Mouse (Mus musculus): ENCODE results near the gene Sla2.
"Not testable (repeated sequence)": the region's sequence is repeated elsewhere in the genome, so short reads cannot be mapped to it uniquely, and the experiment has no call there.

Sla2 gene

GRCm38 (mm10) chr2:156887017-156887416, at the start of gene Sla2:
Gene Sla2, minus strand, starts transcription at chr2:156887192.
- DNase-seq, result no peak

DNA sequence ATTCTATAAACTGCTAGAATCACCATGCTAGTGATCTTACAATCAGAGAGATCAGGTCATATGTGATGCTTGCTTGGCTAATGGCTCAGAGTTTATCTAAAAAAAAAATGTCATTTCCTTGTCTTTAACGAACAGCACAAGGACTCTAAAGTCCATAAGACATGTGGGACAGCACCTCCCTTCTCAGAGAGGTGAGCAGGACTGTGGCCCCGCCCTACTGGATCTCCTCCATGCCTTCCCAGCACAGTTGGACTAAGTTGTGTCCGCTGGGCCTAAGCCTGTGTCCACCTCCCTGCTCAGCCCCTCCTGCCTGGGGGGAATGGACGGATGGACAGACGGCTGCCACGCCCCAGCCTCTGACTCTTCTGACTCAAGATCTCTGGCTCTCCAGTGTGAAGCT, 48.0 kb upstream of the Sla2 start:
- DNase-seq, result no peak

DNA sequence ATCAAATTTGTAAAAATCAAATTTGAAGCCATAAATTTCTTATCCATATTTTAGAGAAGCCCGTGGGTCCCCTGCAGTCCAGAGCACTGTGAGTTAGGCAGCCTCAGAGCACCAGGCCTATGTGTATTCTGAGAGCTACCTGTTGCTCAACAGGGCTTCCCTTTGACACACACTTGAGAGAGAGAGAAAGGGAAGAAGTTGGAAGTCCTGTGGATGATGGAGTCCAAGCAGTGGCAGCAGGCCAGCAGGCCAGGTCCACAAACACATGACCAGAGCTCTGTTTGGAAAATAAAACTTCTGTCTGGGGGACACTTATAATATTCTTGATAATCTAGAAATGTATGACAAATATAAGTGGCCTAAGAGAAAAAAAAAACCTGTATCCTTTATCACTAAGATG, 46.4 kb upstream of the Sla2 start:
- no peak for DNase-seq

DNA sequence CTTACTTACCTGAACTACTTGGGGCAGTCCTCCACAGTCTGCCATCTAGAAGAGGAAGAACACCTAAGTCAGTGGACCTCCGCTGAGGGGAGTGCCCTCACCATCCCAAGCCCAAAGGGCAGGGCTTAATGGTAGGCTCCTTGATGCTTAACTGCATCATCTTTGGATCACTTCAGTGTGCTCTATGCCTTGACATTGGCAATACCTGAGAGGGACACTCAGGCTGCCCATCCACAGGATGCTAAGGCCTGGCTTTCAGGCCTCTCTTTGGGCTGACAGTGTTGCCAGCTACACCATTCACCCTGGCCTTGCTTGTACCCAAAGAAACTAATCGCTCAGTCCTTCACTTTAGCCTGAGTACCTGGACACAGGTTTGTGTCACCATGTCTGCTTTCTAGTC, 44.4 kb upstream of the Sla2 start:
- DNase-seq, result no peak

- no peak for DNase-seq
These were observed 43.6 kb upstream of the Sla2 start for GRCm38 (mm10) chr2:156930549-156930948.

GRCm38 (mm10) chr2:156929519-156930120, 42.6 kb upstream of the Sla2 start:
- DNase-seq, result no peak

- DNase-seq, result no peak
These were observed 41.6 kb upstream of the Sla2 start for GRCm38 (mm10) chr2:156928606-156929005.

GRCm38 (mm10) chr2:156927663-156928062, 40.7 kb upstream of the Sla2 start:
- no peak for DNase-seq

DNA sequence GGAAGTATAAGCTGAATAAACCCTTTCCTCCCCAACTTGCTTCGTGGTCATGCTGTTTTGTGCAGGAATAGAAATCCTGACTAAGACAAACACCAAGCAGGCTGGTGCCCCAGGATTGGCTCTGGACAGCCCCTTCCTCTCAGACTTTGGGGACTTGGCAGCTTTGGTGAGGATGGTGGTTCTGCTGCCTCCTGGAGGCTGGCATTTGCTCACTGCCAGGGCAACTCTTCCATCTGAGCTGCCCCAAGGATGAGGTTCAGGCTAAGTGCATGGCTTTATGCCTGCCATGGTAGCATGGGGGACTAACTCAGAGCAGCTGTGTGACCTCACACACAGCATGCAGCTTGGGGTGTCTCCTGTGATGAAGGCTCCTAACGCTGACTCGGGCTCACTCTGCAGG, 38.6 kb upstream of the Sla2 start:
- DNase-seq, result not testable (repeated sequence)

GRCm38 (mm10) chr2:156925075-156925474, 38.1 kb upstream of the Sla2 start:
- DNase-seq, result not testable (repeated sequence)

- DNase-seq, result no peak
These were observed 37.4 kb upstream of the Sla2 start for GRCm38 (mm10) chr2:156924210-156924898.

DNA sequence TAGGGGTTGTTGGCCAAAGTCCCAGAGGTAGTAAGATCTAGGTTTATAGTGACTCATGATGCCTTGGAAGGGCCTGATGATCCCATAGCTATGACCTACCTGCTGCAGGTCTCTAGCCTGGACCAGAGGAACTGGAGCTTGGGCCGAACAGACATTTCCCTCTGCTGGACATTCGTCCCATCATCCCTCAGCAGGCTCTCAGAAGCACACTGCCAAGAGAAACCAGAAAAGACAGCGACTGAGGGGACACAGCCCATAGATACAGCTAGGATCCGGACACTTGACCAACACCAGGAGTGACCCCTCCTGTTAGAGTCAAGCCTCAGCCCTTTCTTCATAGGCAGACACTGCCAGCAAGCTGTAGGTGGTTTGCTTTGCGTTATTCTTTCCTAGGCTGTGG, 36.1 kb upstream of the Sla2 start:
- DNase-seq, result peak in 1 of 2 experiments; percentile 37

GRCm38 (mm10) chr2:156919796-156920195, 32.8 kb upstream of the Sla2 start:
- no peak for DNase-seq

DNA sequence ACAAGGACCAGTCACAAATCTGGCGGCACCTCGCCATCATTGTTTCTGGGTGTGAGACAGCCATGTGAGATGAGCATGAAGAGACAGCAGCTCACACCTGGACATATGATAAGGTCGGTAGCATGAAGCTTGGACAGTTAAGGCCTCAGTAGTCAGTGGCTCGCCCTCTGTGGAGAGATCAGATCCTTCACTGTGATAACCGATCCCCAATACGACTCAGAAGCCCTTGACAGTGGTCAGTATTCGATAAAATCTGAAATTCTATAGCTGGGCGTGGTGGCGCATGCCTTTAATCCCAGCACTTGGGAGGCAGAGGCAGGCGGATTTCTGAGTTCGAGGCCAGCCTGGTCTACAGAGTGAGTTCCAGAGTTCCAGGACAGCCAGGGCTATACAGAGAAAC, 32.2 kb upstream of the Sla2 start:
- DNase-seq, result not testable (repeated sequence)

GRCm38 (mm10) chr2:156918562-156918961, 31.6 kb upstream of the Sla2 start:
- no peak for DNase-seq

DNA sequence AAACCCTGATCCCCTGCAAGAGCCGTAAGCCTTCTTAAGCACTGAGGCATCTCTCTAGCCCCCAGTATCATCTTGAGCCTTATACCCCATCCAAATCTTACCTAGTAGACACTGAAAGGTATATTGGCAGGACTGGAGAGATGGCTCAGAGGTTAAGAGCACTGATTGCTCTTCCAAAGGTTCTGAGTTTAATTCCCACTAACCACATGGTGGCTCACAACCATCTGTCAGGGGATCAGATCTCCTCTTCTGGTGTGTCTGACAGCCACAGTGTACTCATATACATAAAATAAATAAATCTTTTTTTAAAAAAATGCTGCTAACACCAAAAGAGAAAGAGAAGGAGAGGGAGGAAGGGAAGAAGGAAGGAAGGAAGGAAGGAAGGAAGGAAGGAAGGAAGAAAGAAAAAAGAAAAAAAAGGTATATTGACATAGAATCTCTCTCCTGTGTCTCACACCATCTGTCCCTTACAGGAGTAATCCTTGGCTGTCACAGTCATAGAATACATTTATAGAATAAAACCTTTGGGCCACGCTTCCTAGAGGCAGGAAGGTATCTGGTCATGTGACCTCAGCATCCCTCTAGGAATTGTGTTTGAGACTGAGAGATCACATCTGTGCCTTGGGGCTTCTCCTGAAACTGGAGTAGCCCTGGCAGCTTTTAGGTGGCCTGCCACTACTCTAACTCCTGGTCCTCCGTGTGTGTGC, 29.6 kb upstream of the Sla2 start:
- peak in 1 of 2 experiments; percentile 55 for DNase-seq

DNA sequence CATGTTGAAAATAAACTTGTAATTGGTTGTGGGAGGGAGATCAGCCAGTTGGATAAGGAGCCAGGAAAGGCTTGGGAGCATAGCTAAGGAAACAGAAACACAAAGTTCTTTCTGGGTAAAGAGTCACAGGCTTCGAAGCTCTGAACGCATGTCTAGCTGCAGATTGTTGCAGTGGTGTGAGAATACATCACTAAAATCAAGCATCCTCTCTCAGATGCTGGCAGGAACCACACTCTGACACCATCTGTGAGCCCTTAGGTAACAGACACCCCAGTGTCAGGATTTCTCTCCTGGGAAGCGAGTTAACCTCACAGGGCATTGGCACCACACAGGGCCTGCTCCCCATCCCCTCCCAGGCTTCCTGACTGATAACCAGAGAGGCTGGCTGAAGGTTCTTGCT, 28.6 kb upstream of the Sla2 start:
- no peak for DNase-seq

DNA sequence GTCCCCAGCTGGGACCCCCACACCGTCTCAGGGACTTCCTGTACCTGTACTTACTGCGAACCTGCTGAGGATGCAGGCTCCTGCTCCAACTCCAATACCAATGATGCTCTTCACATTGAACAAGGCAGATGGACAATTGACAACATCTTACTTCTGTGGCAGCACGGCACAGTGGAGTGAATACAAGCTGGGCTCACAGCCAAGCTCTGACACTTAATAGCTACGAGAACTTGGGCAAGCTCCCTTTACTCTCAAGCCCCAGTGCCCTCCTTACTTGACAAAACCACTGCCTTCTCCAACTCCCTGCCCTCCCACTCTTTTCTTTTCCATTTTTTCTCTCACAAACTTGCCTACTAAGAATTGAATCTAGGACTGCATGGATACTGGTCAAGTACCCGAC, 26.2 kb upstream of the Sla2 start:
- DNase-seq, result peak; percentile 57

DNA sequence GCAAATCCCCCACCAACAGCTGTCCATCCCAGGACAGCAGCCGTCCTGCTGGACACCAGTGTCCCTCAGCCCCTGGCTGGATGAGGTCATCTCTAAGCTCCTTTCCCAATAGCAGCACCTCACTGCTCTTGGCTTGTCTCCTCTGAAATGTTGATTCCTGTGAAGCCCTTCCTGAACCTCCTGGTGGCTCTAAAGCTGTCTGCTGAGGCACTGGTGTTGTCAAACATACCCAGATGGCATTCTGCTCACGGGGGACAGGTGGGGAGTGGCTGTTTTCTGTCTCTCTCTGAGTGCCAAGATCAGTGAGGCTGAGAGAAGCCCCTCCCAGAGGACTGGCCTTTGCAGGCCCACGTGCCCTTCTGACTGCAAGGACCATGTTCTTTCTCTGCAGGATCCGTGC, 18.9 kb upstream of the Sla2 start:
- peak; percentile 78 for DNase-seq

DNA sequence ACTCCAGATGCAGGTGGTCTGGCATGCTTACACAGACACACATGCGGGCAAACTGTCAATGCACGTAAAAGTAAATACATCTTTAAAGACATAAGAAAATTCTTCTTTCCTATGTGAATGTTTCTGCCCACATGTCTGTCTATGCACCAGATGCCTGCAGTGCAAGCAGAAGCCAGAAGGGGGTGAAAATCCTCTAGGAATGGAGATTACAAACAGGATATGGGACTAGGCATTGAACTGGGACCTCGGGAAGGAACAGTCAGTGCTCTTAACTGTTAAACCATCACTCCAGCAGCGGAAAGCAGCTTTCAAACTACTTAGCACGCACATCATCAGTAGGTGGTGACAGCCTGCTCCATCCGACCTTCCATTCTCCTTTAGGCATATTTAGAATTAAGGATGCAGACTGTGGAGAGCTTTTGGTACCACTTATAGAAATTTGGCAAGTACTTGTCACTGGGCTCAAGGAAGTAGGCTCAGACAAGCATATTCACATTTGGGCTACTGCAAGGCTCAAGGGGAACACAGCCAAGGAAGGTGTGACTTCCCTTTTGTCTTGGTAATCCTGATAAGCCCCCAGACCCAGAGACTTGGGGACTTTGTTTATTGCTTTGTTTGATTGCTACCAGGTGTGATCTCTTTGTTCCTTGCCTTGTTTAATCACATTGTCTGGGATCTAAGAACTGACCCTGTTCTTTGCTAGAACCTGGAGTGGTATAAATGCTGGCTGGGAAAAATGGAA, 18.2 kb upstream of the Sla2 start:
- peak; percentile 88 for DNase-seq

DNA sequence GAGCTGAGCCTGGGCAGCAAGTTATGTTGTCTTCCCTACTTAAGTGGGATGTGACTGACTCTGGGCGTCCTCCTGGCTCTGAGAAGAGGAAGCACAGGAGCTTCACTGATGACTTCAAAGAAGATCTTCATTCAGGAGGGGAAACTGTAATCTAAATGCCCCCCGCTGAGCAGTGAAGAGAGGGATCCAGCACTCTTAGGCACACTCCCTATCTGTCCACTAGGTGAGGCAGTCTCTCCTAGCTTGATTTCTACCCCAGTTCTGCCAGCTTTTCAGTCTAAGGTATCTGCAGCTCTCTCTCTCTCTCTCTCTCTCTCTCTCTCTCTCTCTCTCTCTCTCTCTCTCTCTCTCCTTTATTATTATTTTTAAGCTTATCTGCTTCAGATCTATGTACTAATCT, 16.4 kb upstream of the Sla2 start:
- DNase-seq, result peak; percentile 40 to 65

DNA sequence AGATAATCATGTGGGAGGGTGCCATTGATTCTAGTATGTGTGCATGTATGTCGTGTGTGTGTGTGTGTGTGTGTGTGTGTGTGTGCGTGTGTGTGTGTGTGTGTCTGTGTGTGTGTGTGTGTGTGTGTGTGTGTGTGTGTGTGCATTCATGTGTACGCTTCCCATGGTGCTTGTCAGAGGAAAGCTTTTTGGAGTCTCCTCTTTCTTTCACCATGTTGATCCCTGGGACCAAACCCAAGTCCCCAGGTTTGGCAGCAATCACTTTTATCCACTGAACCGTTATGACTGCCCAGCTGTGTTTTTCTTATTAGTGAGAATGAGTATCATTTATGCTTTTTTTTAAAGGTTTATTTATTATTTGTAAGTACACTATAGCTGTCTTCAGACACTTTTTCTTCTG, 15.4 kb upstream of the Sla2 start:
- peak; percentile 76 to 80 for DNase-seq

GRCm38 (mm10) chr2:156901883-156902282, 14.9 kb upstream of the Sla2 start:
- DNase-seq, result peak; percentile 68 to 73
